Mouse (Mus musculus) embryo, embryonic 11.5 days (tissue): Measurements from ENCODE around the gene Ift140.
A peak's percentile ranks its signal among the peaks of the same experiment; 100 is the strongest.

ENCODE experiments used
- DNase-seq: peaks from one replicate; pipeline ENCODE4 v3.0.0-alpha.2; 2012; ENCODE audit warnings: low read depth, low spot score

Ift140 gene

DNA sequence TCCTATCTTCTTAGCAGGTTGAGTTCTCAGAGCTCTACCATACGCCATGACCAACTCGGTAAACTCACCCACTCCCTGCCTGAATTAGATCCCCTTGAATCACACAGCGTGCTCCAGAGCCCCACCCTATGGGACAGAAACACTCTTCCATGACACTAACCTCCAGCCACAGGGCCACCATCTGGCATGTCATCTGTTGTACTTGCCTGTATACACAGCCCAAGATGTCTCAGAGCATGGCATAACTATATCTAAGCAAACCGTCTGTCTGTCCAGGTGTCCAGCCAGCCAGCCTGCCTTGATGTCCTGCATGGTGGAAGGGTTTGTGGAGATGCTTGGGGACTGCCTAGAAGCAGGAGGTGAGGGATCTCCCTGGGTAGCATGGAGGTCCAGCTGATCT lies 61.0 kb downstream of the Ift140 start:
- no peak for DNase-seq

- no peak for DNase-seq
Measured at GRCm38 (mm10) chr17:25077771-25078372, 62.0 kb downstream of the Ift140 start.

DNA sequence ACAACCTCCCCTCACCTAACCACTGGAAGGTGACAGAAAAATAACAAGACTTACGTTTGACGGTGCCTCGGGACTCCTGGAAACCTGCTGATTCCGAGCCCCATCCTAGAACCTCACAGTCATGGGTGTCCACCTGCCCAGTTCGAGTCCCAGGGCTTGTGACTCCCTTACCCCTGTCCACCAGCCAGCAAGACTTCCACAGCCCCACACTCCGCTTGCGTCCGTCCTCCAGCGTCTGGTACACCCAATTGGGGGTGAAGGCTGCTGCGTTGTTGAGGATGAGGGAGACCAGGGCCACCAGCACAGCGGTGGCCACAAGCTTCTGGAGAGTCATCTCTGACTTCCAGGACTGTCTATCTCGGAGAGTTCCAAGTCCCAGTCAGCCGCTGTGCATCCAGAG lies 64.3 kb downstream of the Ift140 start:
- DNase-seq: no peak

DNA sequence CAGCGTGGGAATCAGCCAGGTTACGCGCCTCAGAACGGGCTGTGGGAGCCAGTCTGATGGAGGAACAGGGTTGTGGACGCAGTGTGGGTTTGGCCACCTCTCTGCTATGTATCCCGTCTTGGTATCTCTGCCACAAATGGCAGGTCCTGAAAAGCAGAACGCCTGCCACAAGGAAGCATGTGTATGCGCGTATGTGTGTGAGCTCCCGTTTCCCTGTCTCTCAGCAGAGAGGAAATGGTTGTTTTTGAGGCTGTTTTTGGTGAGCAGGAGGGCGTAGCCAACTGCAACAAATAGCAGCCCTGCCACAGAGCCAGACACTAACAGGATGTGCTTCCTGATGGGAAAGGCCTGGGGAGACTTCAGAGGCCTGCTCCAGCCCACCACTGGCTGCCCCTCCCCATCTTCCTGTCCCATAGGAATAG lies 65.1 kb downstream of the Ift140 start:
- no peak for DNase-seq

DNA sequence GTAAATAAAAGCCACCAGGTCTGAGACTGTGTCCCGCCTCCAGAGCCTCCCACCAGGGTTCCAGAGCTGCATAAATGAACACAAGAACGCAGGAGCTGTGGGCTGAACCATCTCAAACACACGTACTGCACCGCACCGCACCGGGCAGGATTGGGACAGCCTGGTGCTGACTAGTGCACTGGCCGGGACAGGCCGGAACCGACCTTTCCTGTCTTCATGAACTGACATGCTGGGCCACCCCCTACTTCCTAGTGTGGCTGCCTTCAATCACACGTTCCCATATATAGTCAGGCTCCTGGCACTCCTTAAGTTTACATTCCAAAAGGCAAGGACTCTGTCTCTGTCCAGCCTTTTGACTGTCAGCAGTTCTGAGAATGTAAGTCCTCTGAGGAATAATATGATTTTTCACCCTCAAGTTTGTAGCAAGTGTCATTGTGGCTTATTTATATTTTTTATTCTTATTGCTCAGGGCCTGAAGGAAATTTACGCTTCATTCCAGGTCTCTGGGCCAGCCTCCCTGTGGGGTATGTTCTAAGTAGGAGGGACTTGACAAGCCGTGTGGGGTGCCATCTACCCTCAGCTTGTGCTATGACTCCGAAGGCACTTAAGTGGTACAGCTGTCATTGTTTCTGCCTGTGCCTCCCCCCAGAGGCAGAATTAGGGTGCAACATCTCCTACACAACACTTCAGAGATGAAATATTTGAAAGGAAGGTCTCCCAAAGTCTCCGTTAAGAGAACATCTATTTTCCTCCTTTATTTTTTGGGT lies 66.4 kb downstream of the Ift140 start:
- DNase-seq: no peak

DNA sequence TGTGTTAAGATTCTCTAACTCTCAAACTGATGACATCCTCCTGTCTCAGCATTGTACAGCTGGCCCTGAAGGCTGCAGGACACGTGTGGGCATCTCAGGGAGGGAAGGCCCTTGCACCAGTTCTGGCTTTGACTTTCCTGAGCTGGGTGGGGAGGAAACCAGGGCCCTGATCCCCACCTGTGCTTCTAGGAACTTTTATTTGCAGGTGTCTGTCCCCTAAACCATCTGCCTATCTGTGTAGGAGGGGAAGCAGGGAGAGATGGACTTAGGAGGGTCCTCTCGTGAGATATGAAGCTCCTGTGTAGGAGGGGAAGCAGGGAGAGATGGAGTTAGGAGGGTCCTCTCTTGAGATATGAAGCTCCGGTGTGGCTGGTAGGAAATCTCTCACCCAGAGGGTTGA lies 67.0 kb downstream of the Ift140 start:
- DNase-seq: no peak

DNA sequence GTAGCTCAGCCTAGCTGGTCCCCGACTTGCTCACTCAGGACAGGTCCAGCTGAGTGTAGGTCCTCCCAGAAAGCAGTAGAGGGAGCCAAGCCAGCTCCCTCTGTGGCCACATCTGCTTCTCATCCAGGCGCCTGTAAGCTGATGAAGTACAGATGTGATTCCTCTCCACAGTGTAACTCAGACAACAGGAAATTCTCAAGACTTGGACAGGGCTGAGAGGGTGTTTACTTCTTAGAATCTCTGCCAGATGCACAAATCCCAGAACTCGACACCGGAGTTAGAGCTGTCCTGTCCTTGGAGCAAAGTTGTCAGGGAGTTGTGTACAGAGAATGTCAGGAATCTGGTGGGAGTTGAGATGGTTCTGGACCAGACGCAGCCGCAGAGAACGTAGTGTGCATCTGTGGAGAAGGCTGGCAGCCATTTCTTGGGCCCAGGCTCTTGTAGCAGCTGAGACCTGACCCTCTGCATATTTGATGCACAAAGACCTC lies 67.6 kb downstream of the Ift140 start, which contains the start of gene Tmem204:
Gene Tmem204 (minus strand): TSS at position 148 of the 488 bp plus-strand sequence.
- DNase-seq: peak; percentile 69

DNA sequence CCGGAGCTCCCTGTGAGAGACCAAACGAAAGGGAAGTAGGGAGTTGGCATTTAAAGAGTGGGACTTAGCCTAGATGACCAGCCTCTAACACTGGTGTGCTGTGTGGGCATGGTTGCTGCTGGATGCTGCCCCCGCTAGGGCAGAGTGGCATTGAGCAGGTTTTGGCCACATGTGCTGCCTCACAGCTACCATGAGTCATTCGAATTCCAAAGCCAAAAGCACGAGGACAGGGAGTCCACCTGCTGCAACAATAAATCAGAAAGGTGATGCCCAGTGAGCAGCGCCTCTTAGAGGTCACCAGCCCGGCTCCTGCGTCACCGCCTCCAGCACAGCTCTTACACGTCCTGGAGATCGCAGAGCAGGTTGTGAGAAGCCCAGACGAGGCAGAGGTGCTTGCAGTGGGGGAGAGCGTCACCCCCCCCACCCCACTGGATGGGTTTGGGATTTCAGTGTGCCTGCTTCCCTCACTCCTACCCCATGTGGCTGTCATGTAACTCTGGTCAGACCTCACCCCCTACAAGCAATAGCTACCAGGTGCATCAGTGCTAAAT lies 69.0 kb downstream of the Ift140 start:
- no peak for DNase-seq

- DNase-seq: no peak
Measured at GRCm38 (mm10) chr17:25086724-25087123, 70.8 kb downstream of the Ift140 start.

DNA sequence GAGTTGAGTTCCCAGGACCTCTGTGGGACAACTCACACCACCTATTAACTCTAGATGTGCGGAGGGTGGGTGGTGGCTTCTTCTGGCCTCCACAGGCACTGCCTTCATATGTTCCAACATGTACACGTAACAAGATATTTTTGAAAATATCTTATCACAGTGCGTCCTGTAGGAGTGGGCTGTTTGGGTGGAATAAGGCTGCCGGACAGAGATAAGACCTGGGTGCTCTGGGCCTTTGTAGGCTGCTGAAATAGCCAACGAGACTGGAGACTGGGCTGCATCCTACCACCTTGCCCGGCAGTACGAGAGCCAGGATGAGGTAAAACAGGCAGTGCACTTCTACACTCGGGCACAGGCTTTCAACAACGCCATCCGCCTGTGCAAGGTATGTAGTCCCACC lies 73.3 kb downstream of the Ift140 start:
- DNase-seq: no peak

DNA sequence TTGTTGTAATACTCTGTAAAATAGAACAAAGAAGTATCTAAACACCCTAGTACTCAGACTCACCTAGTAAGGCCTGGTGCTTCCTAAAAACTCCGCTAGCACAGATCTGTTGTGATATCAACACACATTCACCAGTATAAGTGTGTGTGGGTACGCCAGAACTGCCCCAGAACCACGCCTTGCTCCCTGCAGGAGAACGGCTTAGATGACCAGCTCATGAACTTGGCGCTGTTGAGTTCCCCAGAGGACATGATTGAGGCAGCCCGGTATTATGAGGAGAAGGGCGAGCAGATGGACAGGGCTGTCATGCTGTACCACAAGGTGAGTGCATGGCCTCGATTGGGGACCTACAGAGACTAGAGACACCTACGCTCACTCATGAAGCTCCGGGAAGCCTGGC lies 74.6 kb downstream of the Ift140 start:
- DNase-seq: no peak

GRCm38 (mm10) chr17:25096221-25096620 lies 80.3 kb downstream of the Ift140 start:
- DNase-seq: no peak

GRCm38 (mm10) chr17:25100052-25100451 lies 84.2 kb downstream of the Ift140 start:
- no peak for DNase-seq

DNA sequence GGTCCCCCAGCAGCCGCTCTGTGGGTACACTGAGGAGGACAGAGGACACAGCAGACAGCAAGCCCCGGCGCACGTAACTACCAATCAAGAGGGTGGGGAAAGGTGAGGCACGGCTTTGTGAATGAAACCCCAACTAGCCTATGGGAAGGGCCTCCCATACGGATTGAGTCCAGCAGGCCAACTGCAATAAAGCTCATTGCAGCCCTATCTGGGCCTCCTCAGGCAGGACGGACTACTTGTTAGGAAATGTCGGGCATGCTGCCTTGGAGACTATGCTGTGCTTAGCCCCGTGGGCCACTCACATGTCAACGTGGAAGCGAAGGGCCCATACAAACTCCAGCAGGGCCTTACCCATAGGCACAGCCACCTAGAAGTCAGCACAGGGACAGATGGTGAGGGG lies 85.5 kb downstream of the Ift140 start:
- no peak for DNase-seq

- DNase-seq: no peak
Measured at GRCm38 (mm10) chr17:25107786-25108185, 91.9 kb downstream of the Ift140 start.

GRCm38 (mm10) chr17:25109578-25109977 lies 93.7 kb downstream of the Ift140 start:
- no peak for DNase-seq

GRCm38 (mm10) chr17:25110590-25110989 lies 94.7 kb downstream of the Ift140 start:
- DNase-seq: no peak

DNA sequence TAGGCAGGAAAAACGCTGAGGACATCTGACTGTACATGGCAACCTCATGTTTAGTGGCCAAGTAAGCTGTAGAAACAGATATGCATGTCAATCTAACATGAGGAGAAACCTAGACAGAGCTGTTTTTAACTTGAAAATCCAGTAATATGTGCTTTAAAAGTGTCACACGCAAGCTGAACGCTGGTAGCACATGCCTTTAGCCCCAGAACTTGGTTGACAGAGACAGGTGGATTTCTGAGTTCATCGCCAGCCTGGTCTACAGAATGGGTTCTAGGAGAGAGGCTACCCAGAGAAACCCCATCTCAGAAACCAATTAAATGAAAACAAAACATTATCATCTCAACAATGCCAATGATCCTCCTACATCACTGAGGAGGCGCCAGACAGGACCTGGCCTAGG lies 95.3 kb downstream of the Ift140 start:
- DNase-seq: no peak

- DNase-seq: no peak
Measured at GRCm38 (mm10) chr17:25111739-25112422, 96.0 kb downstream of the Ift140 start.

GRCm38 (mm10) chr17:25112423-25112810 lies 96.5 kb downstream of the Ift140 start:
- DNase-seq: no peak

DNA sequence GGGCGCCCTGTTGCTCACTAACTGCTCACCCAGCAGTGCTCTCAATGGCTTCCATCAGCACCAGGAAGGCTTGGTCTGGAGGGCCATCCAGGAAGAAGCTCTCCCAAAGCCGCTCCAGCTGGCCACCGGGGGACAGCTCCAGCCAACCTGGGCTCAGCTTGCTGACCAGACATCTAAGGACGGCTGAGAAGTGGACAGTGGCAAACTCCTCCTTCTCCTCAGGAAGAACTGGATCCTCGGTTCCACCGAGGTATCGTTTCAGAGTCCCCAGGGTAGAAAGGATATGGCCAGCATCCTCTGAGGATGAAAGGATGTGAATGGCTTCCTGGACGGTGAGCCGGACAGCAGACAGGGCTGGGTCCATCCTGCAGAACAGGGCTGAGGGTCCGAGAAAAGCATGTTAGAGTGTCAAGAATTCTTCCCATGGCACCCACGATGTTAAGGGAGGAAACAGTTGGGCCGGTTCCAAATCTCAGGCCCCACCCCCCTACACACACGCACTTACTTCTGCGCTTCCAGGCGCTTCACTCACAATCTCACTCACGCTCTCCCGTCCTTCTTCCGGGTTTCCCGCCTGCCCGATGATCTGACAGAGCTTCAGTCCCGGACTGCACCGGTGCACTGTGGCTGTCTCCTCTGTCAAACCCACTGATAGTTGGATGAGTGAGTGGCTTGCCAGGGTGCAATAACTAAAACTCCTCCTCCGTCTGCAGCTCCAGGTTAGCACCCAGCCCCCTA lies 99.2 kb downstream of the Ift140 start:
- no peak for DNase-seq
